Mouse (Mus musculus) left cerebral cortex, postnatal 36 days (tissue): ENCODE measurements around the gene Lzts2. TPM values are rescaled to one million over a fixed set of nuclear protein-coding genes. Genes with fewer than 3 reads are reported as not detected.
"Not testable (repeated sequence)": the region's sequence is repeated elsewhere in the genome, so short reads cannot be mapped to it uniquely, and the experiment has no call there.

Experiments
- DNase-seq, 2 experiments: peaks; one replicate each; pipeline ENCODE4 v3.0.0; 2021 to 2022; ENCODE audit warnings: low spot score in 2 of 2, mixed read lengths in 1 of 2
- intact Hi-C: fragments of 180-260 bp; cut with DNase I; formaldehyde crosslinking; loops from one replicate; pipeline ENCODE4 v1.15.1; 2025
- total RNA-seq, 2 experiments: library from RNA; stranded (reverse); gene quantifications; 2 replicates each; pipeline ENCODE4 v1.2.3; 2021

Lzts2 gene
- total RNA-seq, 2 experiments from 2014 or later, result 36.2 to 36.3 TPM

- intact Hi-C loops, result no loop called here
These were observed 6.1 kb downstream of the Lzts2 start for GRCm38 (mm10) chr19:45020348-45020747.

GRCm38 (mm10) chr19:45021362-45021761 lies 7.1 kb downstream of the Lzts2 start:
- DNase-seq, result no peak

More at GRCm38 (mm10) chr19:45020348-45020747, 6.1 kb downstream of the Lzts2 start:
- DNase-seq, result no peak

GRCm38 (mm10) chr19:45023993-45024392 lies 9.8 kb downstream of the Lzts2 start:
- intact Hi-C loops, result no loop called here
- no peak for DNase-seq

More at GRCm38 (mm10) chr19:45021362-45021761, 7.1 kb downstream of the Lzts2 start:
- intact Hi-C loops, result no loop called here

DNA sequence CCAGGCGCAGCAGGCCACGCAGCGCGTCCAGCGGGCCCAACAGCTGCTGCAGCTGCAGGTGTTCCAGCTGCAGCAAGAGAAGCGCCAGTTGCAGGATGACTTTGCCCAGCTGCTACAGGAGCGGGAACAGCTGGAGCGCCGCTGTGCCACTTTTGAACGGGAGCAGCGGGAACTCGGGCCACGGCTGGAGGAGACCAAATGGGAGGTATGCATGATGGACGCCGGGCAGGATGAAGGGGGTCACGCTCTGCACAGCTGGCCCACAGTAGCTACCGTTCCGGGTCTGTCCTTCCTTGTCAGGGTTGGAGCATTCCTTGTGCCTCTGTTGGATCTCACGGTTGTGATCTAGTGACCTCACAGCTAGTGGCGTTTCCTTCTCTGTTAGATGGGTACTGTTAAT lies 10.6 kb downstream of the Lzts2 start:
- DNase-seq, result no peak
- intact Hi-C loops, result no loop called here

- DNase-seq, result no peak
- intact Hi-C loops, result no loop called here
These were observed 11.8 kb downstream of the Lzts2 start for GRCm38 (mm10) chr19:45025937-45026568.

DNA sequence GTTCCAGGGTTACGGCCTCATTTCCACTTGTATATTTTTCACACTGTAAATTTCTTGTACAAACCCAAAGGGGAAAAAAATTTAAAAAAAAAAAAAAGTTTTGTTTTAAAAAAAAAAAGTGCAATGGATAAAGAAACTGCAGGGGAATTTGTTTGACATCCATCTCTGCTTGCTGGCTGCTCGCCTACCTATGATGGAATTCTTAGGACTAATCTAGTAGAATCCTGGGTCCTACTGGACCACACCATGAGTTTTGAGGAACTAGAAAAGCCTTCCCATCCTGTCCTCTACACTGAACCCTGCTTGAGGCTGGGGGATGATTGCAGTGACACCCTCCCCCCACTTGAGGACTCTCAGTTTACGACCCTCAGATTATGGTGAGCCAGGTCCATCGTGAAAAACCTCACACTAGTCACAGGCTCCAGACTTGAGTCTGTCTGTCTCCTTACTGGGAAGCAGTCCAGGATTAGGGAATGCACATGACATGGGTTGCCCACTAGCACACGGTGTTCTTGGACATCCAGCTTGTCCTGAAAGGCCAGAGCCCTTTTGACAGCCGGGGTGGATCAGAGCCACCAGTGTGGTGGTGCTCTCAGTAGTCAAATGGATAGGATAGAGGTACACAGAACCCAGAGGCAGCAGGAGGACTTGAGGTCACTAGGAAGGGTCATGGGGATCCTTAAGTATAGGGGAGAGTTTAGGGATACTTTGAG lies 12.9 kb downstream of the Lzts2 start:
- intact Hi-C loops, result no loop called here

DNA sequence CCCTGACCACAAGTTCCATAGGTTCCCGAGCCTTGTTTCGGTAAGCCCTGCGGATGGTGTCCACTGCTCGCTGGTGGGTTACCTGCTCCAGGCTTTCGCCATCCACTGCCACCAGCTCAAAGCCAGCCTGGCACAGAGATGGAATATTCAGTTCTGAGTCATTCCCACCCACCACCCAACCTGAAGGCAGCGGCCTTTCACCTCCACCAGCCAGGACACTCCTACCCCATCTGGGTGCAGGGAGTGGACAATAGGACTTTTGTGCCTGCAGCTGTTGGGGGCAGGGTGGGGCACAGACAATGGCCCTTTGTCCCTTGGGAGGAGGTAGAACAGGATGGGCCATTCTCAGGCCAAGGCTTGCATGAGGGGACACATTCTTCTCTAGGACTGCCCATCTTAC lies 13.6 kb downstream of the Lzts2 start:
- DNase-seq, result peak in 1 of 2 experiments; percentile 15
- intact Hi-C loops, result no loop called here

More for the DNA sequence above, 12.9 kb downstream of the Lzts2 start:
- DNase-seq, result no peak

DNA sequence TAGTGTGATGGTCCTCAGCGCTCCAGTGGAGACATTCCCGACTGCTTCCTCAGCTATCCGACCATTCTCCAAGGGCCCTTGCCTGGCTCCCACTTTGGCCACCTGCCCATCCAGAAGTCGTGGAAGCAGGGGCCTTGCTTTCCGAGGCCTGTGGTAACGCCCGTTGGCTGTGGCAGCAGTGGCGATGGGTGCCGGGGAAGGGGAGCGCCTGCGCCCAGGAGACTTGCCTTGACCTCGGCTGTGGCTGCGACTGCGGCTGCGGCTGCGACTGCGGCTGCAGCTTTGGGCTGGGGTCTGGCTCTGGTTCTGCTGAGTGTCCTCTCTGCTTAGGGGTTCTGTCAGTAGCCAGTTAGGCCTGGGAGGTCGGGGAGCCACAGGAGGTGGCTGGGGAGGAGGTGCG lies 14.5 kb downstream of the Lzts2 start:
- no peak for DNase-seq

GRCm38 (mm10) chr19:45029571-45029970 lies 15.4 kb downstream of the Lzts2 start:
- no peak for DNase-seq

More for the DNA sequence above, 14.5 kb downstream of the Lzts2 start:
- intact Hi-C loops, result no loop called here

DNA sequence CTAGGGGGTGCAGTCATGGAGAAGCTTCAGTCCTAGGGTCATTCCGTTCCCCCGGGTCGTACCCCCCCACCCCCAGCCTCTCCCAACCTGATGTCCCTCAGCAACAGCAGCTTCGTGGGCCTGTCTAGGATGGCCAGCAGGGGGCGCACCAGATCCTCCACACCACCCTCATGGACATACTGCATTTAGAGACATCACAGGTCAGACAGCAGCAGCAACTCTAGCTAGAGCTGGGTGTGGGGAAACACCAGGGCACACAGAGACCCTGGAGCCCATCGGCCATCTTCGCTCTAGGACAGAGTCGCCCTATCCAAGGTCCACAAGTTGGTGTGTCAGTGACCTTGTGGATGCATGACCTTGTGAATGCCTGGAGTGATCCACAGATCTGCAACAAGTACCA lies 15.9 kb downstream of the Lzts2 start:
- DNase-seq, result peak in 1 of 2 experiments; percentile 52
- intact Hi-C loops, result loop anchor here (2.0 kb wide), 1 partner anchor 13 kb away; no protein-coding TSS in a partner anchor

More at GRCm38 (mm10) chr19:45029571-45029970, 15.4 kb downstream of the Lzts2 start:
- intact Hi-C loops, result no loop called here

DNA sequence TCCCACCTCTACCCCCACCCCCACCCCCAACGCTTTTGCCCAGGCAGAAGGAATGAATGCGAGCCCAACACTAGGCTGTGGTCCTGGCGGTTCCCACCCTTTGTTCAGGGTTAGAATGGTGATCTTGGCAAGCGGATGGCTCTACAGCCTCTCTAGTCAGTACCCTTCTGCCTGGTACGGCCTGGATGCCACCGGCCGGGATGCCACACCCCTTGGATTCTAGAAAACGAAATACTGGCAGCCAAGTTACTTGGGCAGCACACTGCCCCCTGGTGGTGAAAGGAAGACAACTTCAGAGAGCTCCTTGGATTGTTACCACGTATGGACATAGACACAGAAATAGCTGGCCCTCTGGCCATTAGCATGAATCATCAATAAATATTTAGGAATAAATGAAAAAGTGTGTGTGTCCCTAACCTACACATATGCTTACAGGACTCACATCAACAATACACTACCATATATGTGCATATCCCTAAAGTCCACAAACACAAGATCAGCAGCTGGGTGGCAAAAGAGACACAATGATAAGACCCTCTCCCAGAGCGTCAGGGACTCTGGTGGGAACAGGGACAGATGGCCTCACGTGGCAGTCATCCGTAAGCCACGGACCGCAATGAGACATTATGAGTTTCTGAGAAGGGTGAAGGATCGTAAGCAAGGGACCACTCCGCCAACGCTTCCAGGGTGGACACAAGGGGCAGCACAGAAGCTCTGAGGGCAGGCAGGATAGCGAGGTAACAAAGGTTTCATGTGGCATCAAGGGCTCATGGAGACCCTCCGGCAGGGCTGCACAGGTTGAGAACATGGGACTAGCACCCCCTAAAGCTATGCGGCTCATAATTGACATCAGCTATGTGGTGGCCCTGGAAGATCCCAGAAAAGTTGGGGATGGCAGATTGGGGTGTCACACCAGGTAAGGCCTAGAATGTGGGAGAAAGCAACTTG lies 16.8 kb downstream of the Lzts2 start:
- intact Hi-C loops, result loop anchor here (2.0 kb wide), 1 partner anchor 14 kb away; no protein-coding TSS in a partner anchor
- peak; percentile 65 to 75 for DNase-seq

DNA sequence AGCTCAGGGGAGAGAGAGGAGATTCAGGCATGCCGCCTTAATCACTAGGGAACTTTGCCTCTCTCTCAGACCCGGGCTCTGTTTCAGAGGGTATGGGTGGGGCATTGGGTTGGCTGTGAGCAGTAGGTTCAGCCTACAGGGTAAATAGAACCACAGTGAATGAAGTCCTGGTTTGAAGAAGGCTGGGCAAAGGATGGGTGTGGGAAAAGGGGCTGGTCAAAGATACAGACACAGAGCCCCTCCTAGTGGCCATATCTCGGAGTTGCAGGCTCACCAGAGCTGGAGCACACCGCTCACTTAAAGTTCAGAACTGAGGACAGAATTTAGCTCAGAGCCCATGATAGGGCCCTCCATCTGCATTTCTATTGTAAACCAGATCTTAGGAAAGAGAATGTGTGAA lies 17.6 kb downstream of the Lzts2 start:
- intact Hi-C loops, result loop anchor here (2.0 kb wide), 1 partner anchor 15 kb away; no protein-coding TSS in a partner anchor
- DNase-seq, result peak in 1 of 2 experiments; percentile 70

DNA sequence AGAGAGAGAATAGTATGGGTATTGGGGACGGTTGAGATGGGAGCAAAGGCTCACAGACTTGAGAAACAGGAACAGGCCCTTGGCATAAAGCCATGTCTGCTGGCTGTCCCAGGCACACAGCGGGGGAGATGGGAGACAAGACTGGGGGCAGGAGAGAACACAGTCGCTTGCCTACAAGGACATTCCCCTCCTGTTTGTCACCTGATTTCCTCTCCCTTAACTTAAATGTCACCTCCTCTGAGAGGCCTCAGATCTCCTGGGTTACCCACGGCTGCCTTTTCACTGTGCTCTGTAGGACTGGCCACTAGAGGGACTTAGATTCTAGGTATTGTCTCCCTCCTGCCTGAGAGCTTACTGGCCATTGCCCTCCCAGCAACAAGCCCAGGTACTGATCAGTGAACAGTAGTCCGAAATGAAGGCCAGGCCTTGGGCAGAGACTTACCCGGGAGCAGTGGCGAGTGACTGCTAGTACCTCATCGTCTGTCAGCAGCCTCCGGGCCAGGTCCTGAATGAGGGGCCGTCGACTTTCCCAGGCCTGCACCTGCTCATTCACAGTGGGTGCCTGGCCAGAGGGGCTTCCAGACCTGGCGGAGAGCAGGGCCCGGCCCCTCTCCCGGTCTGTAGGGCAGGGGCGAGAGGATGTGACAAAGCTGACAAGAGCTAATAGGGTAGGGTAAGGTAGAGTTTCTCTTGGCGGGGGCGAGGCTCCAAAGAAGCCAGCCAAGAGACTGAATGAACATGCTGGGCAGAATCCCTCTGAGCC lies 18.5 kb downstream of the Lzts2 start:
- intact Hi-C loops, result no loop called here
- DNase-seq, result no peak

DNA sequence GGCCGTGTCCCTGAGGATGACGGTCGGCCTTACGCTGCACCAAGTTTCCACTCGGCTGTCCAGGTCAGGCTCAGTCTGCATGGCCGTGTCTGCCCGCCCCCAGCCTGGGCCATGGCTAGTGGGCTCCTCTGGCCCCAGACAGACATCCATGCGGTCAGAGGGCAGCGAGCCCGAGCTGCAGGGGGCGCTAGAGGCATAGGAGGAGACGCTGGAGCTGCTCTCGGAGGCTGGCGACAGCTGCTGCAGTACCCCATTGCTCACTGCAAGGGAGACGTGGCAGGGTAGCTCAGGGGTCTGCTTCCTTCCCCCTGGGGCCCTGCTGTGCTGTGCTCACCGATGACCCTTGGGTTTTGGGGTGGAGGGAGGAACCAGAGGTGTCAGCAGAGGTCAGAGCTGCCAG lies 22.7 kb downstream of the Lzts2 start:
- no peak for DNase-seq
- intact Hi-C loops, result no loop called here

GRCm38 (mm10) chr19:45038198-45038597 lies 24.0 kb downstream of the Lzts2 start:
- DNase-seq, intact Hi-C loops: not testable (repeated sequence)

DNA sequence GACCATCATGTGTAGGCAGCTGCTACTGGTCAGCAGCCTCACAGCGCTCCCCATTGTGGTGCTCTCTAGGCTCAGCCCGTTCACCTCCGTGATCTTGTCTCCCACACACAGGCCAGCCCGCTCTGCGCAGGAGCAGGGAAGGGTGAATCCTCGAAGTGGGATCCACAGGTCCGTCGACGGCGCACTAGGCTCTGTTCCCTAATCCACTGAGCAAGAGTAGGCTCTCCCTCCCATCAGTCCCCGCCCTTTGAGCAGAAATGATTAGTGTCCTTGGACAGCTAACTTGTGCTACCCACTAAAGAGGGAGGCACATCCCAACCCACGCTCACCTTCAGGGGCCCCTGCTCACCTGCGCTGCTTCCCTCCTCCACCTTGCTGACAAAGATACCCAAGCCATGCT lies 26.0 kb downstream of the Lzts2 start:
- no peak for DNase-seq
- intact Hi-C loops, result no loop called here

DNA sequence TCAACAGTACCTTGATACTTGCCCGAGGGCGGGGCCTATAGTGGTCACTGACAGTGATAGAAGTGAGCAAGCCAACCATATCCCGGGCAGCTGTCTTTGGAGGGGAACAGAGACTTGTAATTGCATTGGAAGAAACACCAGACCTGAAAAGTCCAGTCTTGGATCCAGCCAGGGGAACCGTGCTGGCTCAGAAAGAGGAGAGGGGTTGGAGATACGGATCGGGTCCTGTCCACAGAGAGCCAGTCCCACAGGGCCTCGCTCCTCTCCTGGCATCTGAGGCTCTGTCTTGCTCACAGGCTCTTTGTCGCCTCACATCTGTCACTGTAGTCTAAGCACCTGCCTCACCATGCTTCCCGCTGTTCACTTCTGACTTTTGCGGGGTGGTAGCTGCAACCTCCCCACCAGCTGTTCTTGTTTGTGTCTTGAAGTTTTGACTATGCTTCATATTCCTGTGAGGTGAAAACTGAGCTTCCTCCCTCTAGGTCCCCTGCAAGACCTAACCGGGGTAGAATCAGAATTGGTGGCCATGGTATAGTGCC lies 30.2 kb downstream of the Lzts2 start:
- no peak for DNase-seq

DNA sequence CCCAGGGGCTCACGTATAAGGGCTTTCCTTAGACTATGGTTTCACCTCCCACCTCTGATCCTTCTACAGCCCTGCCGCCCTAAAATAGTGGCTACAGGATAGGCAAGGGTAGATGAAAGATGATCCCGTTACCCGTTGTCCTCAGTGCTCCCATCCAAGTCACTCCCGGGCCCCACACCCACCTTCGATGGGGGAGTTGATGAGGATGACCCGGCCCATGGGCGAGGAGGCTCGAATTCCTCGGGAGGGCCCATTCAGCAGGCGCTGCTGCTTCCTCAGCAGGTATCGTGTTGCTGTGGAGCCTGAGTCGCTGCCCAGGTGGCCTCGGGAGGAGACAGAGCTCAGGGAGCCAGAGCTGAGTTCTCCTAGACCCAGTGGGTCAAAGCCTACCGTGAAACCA lies 31.0 kb downstream of the Lzts2 start:
- no peak for DNase-seq
- intact Hi-C loops, result no loop called here

More for the DNA sequence above, 30.2 kb downstream of the Lzts2 start:
- intact Hi-C loops, result no loop called here

DNA sequence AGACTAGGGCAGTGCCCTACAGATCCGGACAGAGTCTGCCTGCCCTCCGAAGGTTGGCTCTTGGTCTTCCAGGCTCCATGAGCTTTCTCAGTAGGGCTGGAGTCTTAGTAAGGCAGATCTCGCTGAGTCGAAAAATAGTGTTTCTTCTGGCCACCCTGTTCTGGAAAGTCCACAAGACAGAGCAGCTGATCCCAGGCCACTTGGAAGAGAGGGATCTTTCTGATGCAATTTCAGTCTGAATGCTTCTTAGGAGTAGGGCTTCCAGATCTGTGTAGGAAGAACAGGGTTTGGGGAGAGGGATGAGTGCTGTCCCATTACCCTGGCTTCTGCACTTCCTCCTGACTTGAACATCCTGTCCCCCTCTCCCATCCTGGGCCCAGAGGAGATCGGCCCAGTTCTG lies 31.4 kb downstream of the Lzts2 start, which contains the start of gene Pdzd7:
Gene Pdzd7, minus strand, starts transcription at position 67 of the 400 bp plus-strand sequence.
- intact Hi-C loops, result no loop called here
- no peak for DNase-seq
